ENCODE assay signal across 9 mouse cellular contexts in genomic region chr3:19410938-19411515, GRCm38 (mm10).
DNase-seq lines count a peak whose midpoint lies in the region.
"Had no signal": no experiment of that assay in that cellular context is flagged by ENCODE, and none has a peak within 500 bp of the region (broad histone marks: within the 10 kb centered on the region; RNA-seq: fewer than 3 reads in every experiment).

No protein-coding gene starts in this region.

- peaks cover 9% of the 10 kb centered on the region; the same call in 1 of the 2 replicates for H3K27me3 ChIP-seq in forebrain, embryonic 10.5 days (ENCODE audit: poor library complexity, severe bottlenecking)

- 71% methylated on average over 3 of the region's 3 CpGs for WGBS in forebrain, embryonic 10.5 days

- no peak overlapping the region for H3K27ac ChIP-seq in forebrain, embryonic 10.5 days
- H3K27ac ChIP-seq: layer of hippocampus, adult 2 months had no signal

- H3K4me1 ChIP-seq in forebrain, embryonic 10.5 days = peaks cover 20% of the 10 kb centered on the region

- H3K4me3 ChIP-seq in forebrain, embryonic 10.5 days = no peak overlapping the region
- H3K4me3 ChIP-seq: layer of hippocampus, adult 2 months had no signal

- DNase-seq in kidney, postnatal 10 days = peak; percentile 11
- DNase-seq in kidney, adult 9 months = no peak
- peak; percentile 73 for DNase-seq in adipocyte (ENCODE audit: low spot score)
- DNase-seq in lung, postnatal 10 days = peak; percentile 42
- DNase-seq in thymus, postnatal 0 days (ENCODE audit: low spot score) = peak; percentile 72
- no peak for DNase-seq in testis, postnatal 10 days (ENCODE audit: low spot score)
- no peak for DNase-seq in forebrain, embryonic 10.5 days (ENCODE audit: extremely low spot score, low spot score)
- no peak for DNase-seq in cerebellum, adult 18-20 months

- H3K9me3 ChIP-seq in forebrain, embryonic 10.5 days = no peaks in the 10 kb centered on the region

- no peaks in the 10 kb centered on the region for H3K36me3 ChIP-seq in forebrain, embryonic 10.5 days (replicated peaks)

Comparison
In these comparisons a context has a peak if more than half of its experiments do, and no peak if none do; other contexts are left out.
1. DNase-seq: peak in kidney, postnatal 10 days (single experiment), adipocyte (single experiment), lung, postnatal 10 days (single experiment) and thymus, postnatal 0 days (single experiment); none in kidney, adult 9 months (single experiment), testis, postnatal 10 days (single experiment), forebrain, embryonic 10.5 days (single experiment) and cerebellum, adult 18-20 months (0 of 2).